Mouse (Mus musculus): ENCODE measurements around the gene Ap5z1. TPM values are rescaled to one million over a fixed set of nuclear protein-coding genes. Genes with fewer than 3 reads are reported as not detected.

The Ap5z1 gene
- polyA plus RNA-seq, 1 experiment from 2014 or later = 9.6 TPM

DNA sequence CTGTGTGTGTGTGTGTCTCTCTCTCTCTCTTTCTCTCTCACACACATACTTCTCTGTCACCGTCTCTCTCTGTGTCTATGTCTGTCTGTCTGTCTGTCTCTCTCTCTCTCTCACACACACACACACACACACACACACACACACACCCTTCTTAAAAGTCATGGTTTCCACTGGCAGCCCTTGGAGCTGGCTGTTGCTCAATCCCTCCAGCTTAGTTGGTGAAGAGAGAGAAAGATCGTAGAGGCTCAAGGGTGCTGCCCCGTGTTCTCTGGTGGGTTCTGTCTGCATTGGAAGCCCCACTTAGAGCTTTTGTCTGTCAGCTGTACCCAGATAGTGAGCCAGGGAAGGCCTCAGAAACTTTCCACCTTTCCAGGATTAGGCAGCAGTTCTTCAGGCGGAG lies 31.0 kb upstream of the Ap5z1 start:
- Histone ChIP-seq H3K4me3 (ENCODE audit: low read depth, low read length) (no peak overlapping the region), H3K36me3 (ENCODE audit: control insufficient read depth, insufficient read depth, low read length) (peaks cover 9% of the 10 kb centered on the region), H3K27ac (ENCODE audit: low read depth, low read length) (no peak overlapping the region), H3K4me2 (replicated peaks; ENCODE audit: low read depth, low read length) (no peak overlapping the region), H3K27me3 (ENCODE audit: control insufficient read depth, insufficient read depth, low read length) (no peaks in the 10 kb centered on the region), H3K9me3 (ENCODE audit: control insufficient read depth, low read length) (no peaks in the 10 kb centered on the region), H3K4me1 (replicated peaks; ENCODE audit: control insufficient read depth, insufficient read depth, low read length) (no peaks in the 10 kb centered on the region), H3K9ac (ENCODE audit: low read depth, low read length) (no peak overlapping the region)
- 88% methylated on average over 4 of the region's 4 CpGs for WGBS
- no peak for ATAC-seq (ENCODE audit: low FRiP score)
- no peak for DNase-seq (ENCODE audit: low spot score)

DNA sequence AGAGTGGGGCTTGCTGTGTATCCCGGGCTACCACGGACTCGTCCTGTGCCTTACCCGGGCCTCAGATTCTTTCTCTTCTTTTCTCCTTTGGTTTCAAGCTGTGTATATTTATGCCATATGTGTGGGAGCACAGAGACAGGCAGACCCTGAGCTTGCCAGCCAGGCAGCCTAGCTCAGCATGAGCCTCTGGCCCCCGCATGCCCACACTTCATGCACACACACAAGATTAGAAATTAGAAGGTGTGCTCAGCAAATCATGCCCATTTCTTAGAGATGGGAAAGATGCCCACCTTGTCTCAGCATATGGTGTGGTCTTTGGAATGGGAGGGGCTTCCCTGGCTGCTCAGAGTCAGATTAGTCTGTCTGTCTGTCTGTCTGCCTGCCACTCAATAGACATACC lies 29.7 kb upstream of the Ap5z1 start:
- H3K27ac ChIP-seq (ENCODE audit: low read depth, low read length) = no peak overlapping the region
- no peaks in the 10 kb centered on the region for H3K4me1 ChIP-seq (replicated peaks; ENCODE audit: control insufficient read depth, insufficient read depth, low read length)

DNA sequence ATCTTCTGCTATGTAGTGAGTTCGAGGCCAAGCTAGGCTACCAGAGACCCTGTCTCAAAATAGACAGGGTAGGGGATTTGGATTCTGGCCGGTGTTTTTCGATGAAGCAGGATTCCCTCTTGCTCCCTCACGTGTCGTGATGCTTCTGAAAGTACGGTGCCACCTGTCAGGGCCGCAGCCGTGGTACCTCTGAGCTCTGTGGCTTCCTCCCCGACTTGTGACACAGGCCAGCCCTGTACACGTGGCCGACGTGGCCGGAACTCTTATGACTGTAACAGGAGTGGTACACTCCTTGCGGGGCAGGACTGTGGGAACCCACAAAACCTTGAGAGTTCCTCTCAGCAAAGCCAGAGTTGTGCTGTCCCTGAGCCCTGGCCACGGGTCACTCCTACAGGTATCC lies 28.0 kb upstream of the Ap5z1 start:
- Histone ChIP-seq H3K27me3 (ENCODE audit: control insufficient read depth, insufficient read depth, low read length) (no peaks in the 10 kb centered on the region), H3K4me3 (ENCODE audit: low read depth, low read length) (no peak overlapping the region), H3K4me2 (replicated peaks; ENCODE audit: low read depth, low read length) (no peak overlapping the region), H3K36me3 (ENCODE audit: control insufficient read depth, insufficient read depth, low read length) (peaks cover 9% of the 10 kb centered on the region), H3K4me1 (replicated peaks; ENCODE audit: control insufficient read depth, insufficient read depth, low read length) (peaks cover 7% of the 10 kb centered on the region), H3K9ac (ENCODE audit: low read depth, low read length) (no peak overlapping the region), H3K9me3 (ENCODE audit: control insufficient read depth, low read length) (no peaks in the 10 kb centered on the region), H3K27ac (ENCODE audit: low read depth, low read length) (no peak overlapping the region)
- 96% methylated on average over 15 of the region's 15 CpGs for WGBS
- DNase-seq (ENCODE audit: low spot score) = no peak
- ATAC-seq (ENCODE audit: low FRiP score) = no peak

More for the DNA sequence above, 29.7 kb upstream of the Ap5z1 start:
- Histone ChIP-seq H3K4me2 (replicated peaks; ENCODE audit: low read depth, low read length) (no peak overlapping the region), H3K9me3 (ENCODE audit: control insufficient read depth, low read length) (no peaks in the 10 kb centered on the region), H3K27me3 (ENCODE audit: control insufficient read depth, insufficient read depth, low read length) (no peaks in the 10 kb centered on the region), H3K36me3 (ENCODE audit: control insufficient read depth, insufficient read depth, low read length) (peaks cover 9% of the 10 kb centered on the region), H3K9ac (ENCODE audit: low read depth, low read length) (no peak overlapping the region), H3K4me3 (ENCODE audit: low read depth, low read length) (no peak overlapping the region)
- ATAC-seq (ENCODE audit: low FRiP score) = no peak
- DNase-seq (ENCODE audit: low spot score) = no peak
- WGBS = 71% methylated on average over 5 of the region's 5 CpGs

DNA sequence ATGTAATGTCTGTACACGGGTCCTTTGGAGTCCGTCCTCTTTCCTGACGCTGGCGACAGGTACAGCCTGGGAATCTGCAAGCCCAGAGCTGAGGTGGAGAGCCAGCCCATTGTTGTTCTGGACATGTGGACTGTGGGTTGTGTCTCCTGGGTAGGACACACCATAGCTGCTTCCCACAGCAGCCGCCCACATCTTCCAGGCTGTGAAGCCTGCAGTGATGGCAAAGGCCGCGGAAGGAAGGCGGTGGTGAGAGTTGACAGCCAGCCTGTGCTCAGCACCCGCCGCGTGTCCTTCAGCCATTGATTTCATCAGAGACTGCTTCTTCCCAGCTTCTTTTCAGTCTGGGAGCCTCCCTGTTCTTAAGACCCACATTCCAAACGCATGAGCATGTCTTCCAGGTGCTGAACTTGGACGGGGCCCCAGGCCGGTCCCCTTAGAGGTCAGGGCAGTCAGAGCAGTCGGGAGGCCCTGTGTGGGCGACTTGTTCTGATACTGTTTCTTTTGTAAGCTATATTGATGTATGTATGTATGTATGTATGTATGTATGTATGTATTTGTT lies 25.3 kb upstream of the Ap5z1 start:
- DNase-seq (ENCODE audit: low spot score) = no peak
- Histone ChIP-seq H3K9me3 (ENCODE audit: control insufficient read depth, low read length) (no peaks in the 10 kb centered on the region), H3K27me3 (ENCODE audit: control insufficient read depth, insufficient read depth, low read length) (no peaks in the 10 kb centered on the region), H3K9ac (ENCODE audit: low read depth, low read length) (no peak overlapping the region), H3K36me3 (ENCODE audit: control insufficient read depth, insufficient read depth, low read length) (peaks cover 9% of the 10 kb centered on the region), H3K4me1 (replicated peaks; ENCODE audit: control insufficient read depth, insufficient read depth, low read length) (peaks cover 14% of the 10 kb centered on the region), H3K4me3 (ENCODE audit: low read depth, low read length) (no peak overlapping the region), H3K4me2 (replicated peaks; ENCODE audit: low read depth, low read length) (no peak overlapping the region), H3K27ac (ENCODE audit: low read depth, low read length) (no peak overlapping the region)
- 84% methylated on average over 16 of the region's 16 CpGs for WGBS
- ATAC-seq (ENCODE audit: low FRiP score) = no peak

DNA sequence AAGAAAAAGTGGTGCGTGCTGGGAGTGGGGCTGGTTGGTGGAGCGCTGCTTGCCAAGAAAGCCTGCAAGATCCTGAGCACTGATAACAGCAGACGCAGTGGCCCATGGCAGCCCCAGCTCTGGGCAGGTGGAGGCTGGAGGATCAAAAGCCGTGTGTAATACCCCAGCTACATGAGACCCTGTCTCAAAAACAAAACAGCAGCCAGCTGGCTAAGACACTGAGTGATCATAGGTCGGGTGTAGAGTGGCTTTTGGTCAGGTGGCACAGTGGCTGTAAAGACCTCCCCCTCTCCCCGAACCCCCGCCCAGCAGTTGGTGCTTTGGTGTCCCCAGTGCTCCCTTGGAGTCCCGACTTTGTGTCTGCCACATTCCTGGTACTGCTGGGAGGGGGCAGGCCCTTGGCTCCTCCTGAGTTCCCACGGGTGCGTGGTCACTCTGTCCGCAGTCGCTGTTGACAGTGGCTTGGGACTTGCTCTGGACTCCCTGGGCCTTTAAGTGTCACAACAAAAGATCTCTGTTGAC lies 23.8 kb upstream of the Ap5z1 start:
- no peak overlapping the region for H3K9ac ChIP-seq (ENCODE audit: low read depth, low read length)
- H3K4me2 ChIP-seq (replicated peaks; ENCODE audit: low read depth, low read length) = peak overlapping the region; percentile 55
- H3K36me3 ChIP-seq (ENCODE audit: control insufficient read depth, insufficient read depth, low read length) = peaks cover 9% of the 10 kb centered on the region
- peak overlapping the region; percentile 82 for H3K27ac ChIP-seq (ENCODE audit: low read depth, low read length)
- peak overlapping the region; percentile 19 for H3K4me3 ChIP-seq (ENCODE audit: low read depth, low read length)
- no peaks in the 10 kb centered on the region for H3K9me3 ChIP-seq (ENCODE audit: control insufficient read depth, low read length)
- no peak for DNase-seq (ENCODE audit: low spot score)
- H3K27me3 ChIP-seq (ENCODE audit: control insufficient read depth, insufficient read depth, low read length) = no peaks in the 10 kb centered on the region
- peak; percentile 76 for ATAC-seq (ENCODE audit: low FRiP score)
- 3% methylated on average over 12 of the region's 12 CpGs for WGBS
- H3K4me1 ChIP-seq (replicated peaks; ENCODE audit: control insufficient read depth, insufficient read depth, low read length) = peaks cover 17% of the 10 kb centered on the region

DNA sequence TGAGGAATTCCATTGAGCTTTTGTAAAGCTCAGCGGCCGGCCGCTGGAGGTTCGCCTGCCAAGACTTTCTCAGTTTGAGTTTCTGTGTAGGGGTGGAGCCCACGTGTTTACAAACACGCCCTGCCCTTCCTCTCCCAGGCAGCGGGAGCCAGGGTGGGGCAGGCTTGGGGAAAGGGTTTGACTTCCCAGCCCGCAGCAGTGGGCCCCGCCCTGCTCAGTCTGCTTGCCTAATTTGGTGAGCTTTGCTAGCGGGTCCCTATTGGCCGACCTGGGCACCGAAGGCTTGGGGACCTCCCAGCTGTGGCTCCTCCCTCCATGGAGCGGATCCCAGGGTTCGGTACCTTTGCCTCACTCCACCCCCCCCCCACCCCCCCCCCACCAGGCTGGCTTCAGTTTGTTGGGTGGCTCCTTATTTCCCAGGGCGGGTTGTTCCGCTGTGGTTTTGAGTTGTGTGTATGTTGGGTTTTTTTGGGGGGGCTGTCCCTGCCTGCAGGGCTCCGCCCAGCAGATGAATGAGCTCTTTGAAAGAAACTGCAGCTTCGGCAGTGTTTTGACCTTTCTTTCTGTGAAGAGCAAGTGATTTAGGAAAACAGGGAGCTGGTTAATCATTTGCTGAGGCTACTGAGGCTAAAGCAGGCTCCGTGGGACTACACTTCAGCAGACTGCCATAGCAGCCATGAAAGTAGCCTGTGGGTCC lies 23.1 kb upstream of the Ap5z1 start:
- Histone ChIP-seq H3K4me3 (ENCODE audit: low read depth, low read length) (peak overlapping the region; percentile 19), H3K4me1 (replicated peaks; ENCODE audit: control insufficient read depth, insufficient read depth, low read length) (peaks cover 18% of the 10 kb centered on the region), H3K9me3 (ENCODE audit: control insufficient read depth, low read length) (no peaks in the 10 kb centered on the region), H3K27ac (ENCODE audit: low read depth, low read length) (peak overlapping the region; percentile 82), H3K4me2 (replicated peaks; ENCODE audit: low read depth, low read length) (peak overlapping the region; percentile 55), H3K27me3 (ENCODE audit: control insufficient read depth, insufficient read depth, low read length) (no peaks in the 10 kb centered on the region), H3K9ac (ENCODE audit: low read depth, low read length) (peak overlapping the region; percentile 16; the same call in 1 of the 2 replicates), H3K36me3 (ENCODE audit: control insufficient read depth, insufficient read depth, low read length) (peaks cover 5% of the 10 kb centered on the region; the same call in 1 of the 2 replicates)
- DNase-seq (ENCODE audit: low spot score) (peak; percentile 85), ATAC-seq (ENCODE audit: low FRiP score) (peak; percentile 90)
- WGBS = 0% methylated on average over 16 of the region's 19 CpGs

DNA sequence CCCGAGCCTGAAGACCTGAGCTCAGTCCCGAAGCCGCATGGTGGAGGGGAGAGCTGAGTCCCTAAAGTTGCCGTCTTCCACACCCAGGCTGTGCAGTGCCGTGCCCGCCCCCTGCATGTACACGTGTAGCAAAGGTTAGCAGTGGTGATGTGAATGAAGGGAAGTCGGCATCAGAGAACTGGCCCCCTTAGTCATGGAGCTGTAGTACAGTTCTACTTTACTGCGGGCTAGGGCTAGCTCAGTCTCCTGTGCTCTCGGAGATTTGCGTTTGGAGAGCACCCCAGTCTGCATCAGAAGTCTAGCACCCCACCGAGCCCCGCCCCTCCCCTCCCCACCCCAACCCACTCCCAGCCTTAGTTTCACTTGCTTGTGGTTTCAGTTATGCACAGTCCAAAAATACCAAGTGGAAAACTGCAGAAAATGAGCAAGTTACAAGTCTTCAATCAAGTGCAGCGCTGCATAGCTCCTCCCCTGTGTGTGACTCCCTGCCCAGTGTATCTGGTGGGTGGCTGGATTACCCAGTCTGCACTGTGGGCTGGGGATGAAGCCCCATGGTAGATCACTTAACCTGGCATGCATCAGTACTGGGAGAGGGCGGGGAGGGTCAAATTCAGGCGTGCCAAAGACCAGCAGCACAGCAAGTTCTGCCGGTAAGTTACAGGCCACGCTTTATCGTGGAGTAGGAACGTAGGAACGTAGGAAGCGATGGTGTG lies 22.3 kb upstream of the Ap5z1 start:
- peak overlapping the region; percentile 55 for H3K4me2 ChIP-seq (replicated peaks; ENCODE audit: low read depth, low read length)
- peaks cover 21% of the 10 kb centered on the region for H3K4me1 ChIP-seq (replicated peaks; ENCODE audit: control insufficient read depth, insufficient read depth, low read length)
- peak overlapping the region; percentile 19 for H3K4me3 ChIP-seq (ENCODE audit: low read depth, low read length)
- WGBS = 55% methylated on average over 22 of the region's 22 CpGs
- H3K36me3 ChIP-seq (ENCODE audit: control insufficient read depth, insufficient read depth, low read length) = no peaks in the 10 kb centered on the region
- no peak for DNase-seq (ENCODE audit: low spot score)
- H3K27me3 ChIP-seq (ENCODE audit: control insufficient read depth, insufficient read depth, low read length) = no peaks in the 10 kb centered on the region
- ATAC-seq (ENCODE audit: low FRiP score) = no peak
- no peaks in the 10 kb centered on the region for H3K9me3 ChIP-seq (ENCODE audit: control insufficient read depth, low read length)
- H3K27ac ChIP-seq (ENCODE audit: low read depth, low read length) = peak overlapping the region; percentile 82
- H3K9ac ChIP-seq (ENCODE audit: low read depth, low read length) = no peak overlapping the region

DNA sequence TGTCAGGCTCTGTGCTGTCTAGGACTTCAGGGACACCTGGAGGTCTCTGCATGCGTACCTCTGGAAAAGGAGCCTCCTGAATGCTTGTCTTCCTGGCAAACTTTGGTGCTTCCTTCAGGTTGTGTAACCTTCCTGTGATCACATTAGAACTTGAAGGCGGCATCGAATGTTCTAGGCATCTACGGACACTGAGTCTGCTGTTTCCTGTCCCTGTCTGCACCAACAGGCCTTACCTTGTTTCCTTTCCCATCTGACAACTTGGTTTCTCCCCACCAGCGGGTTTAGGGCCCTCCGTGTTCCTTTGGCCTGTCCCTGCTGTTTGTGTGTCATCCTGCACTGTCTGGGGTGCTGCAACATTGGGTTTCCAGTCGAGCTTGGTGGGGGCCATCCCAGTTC lies 21.7 kb upstream of the Ap5z1 start:
- H3K9ac ChIP-seq (ENCODE audit: low read depth, low read length) = no peak overlapping the region
- H3K27me3 ChIP-seq (ENCODE audit: control insufficient read depth, insufficient read depth, low read length) = no peaks in the 10 kb centered on the region
- no peaks in the 10 kb centered on the region for H3K36me3 ChIP-seq (ENCODE audit: control insufficient read depth, insufficient read depth, low read length)
- no peaks in the 10 kb centered on the region for H3K9me3 ChIP-seq (ENCODE audit: control insufficient read depth, low read length)
- H3K4me1 ChIP-seq (replicated peaks; ENCODE audit: control insufficient read depth, insufficient read depth, low read length) = peaks cover 21% of the 10 kb centered on the region
- no peak for DNase-seq (ENCODE audit: low spot score)
- no peak overlapping the region for H3K4me3 ChIP-seq (ENCODE audit: low read depth, low read length)
- ATAC-seq (ENCODE audit: low FRiP score) = no peak
- whole genome bisulfite sequencing = 82% methylated on average over 7 of the region's 7 CpGs
- H3K4me2 ChIP-seq (replicated peaks; ENCODE audit: low read depth, low read length) = no peak overlapping the region
- H3K27ac ChIP-seq (ENCODE audit: low read depth, low read length) = no peak overlapping the region
